Mouse (Mus musculus) lung, postnatal 0 days (tissue): Measurements from ENCODE around the gene Selenop. TPM values are rescaled to one million over a fixed set of nuclear protein-coding genes. Genes with fewer than 3 reads are reported as not detected.

ENCODE experiments used
- ATAC-seq: fragments of 200-750 bp; cut with Nextera tagmentation; 2 replicates; pipeline ENCODE4 v1.8.0; 2017; ENCODE audit warnings: moderate library complexity
- DNase-seq: peaks from one replicate; pipeline ENCODE4 v3.0.0-alpha.2; 2016; ENCODE audit warnings: low spot score
- H3K27ac ChIP-seq: fragments of 300-500 bp; sonication (generic); 2 replicates; pipeline ENCODE4 v1.5.1; 2014; ENCODE audit warnings: antibody characterized with exemption, mild to moderate bottlenecking, low read length, mixed read lengths
- H3K27me3 ChIP-seq: fragments of 300-500 bp; sonication (generic); replicated peaks from 2 replicates; pipeline ENCODE4 v1.6.1; 2014; ENCODE audit warnings: low read length, mixed read lengths; ENCODE audit not compliant: insufficient read depth
- H3K36me3 ChIP-seq: fragments of 300-500 bp; sonication (generic); 2 replicates; pipeline ENCODE4 v1.6.1; 2014; ENCODE audit warnings: low read length, mixed read lengths; ENCODE audit not compliant: insufficient read depth
- H3K4me1 ChIP-seq: fragments of 300-500 bp; sonication (generic); 2 replicates; pipeline ENCODE4 v1.6.1; 2014; ENCODE audit warnings: antibody characterized with exemption, low read depth, low read length, mixed read lengths; ENCODE audit not compliant: insufficient read depth
- H3K4me2 ChIP-seq: fragments of 300-500 bp; sonication (generic); replicated peaks from 2 replicates; pipeline ENCODE4 v1.6.1; 2014; ENCODE audit warnings: low read depth, mild to moderate bottlenecking, low read length, moderate library complexity, mixed read lengths
- H3K4me3 ChIP-seq: fragments of 300-500 bp; sonication (generic); 2 replicates; pipeline ENCODE4 v1.5.1; 2014; ENCODE audit warnings: low read depth, low read length
- H3K9ac ChIP-seq: fragments of 300-500 bp; sonication (generic); replicated peaks from 2 replicates; pipeline ENCODE4 v1.6.1; 2014; ENCODE audit warnings: low read depth, mild to moderate bottlenecking
- H3K9me3 ChIP-seq: fragments of 300-500 bp; sonication (generic); 2 replicates; pipeline ENCODE4 v1.6.1; 2016; ENCODE audit warnings: low read length, mixed read lengths
- CTCF ChIP-seq: IDR thresholded peaks from 2 replicates; pipeline ENCODE4 v1.5.1; 2016; ENCODE audit warnings: antibody characterized with exemption, mild to moderate bottlenecking
- EP300 ChIP-seq: IDR thresholded peaks from 2 replicates; pipeline ENCODE4 v1.6.1; 2016; ENCODE audit warnings: antibody characterized with exemption, mild to moderate bottlenecking, control low read depth
- WGBS: fragments of 180-500 bp; shearing (Covaris S2); extraction: QIAGEN DNeasy Blood & Tissue Kit; methylation state at CpG from one replicate; pipeline ENCODE4 v1.1.7; 2014; 5-methylcytosine and 5-hydroxymethylcytosine counted together
- polyA plus RNA-seq: library from polyadenylated mRNA; unstranded; fragments of >200 nt; fragmentation: Nextera tagmentation; extraction: Ambion mirVana; gene quantifications from 2 replicates; pipeline ENCODE4 v1.2.1, GENCODE M21; 2015

Gene Selenop
- polyA plus RNA-seq, 1 experiment from 2014 or later: 404 TPM

- Histone ChIP-seq H3K4me2 (no peak overlapping the region), H3K9ac (no peak overlapping the region), H3K4me1 (peaks cover 5% of the 10 kb centered on the region; the same call in 1 of the 2 replicates), H3K4me3 (no peak overlapping the region), H3K9me3 (no peaks in the 10 kb centered on the region), H3K36me3 (peaks cover 20% of the 10 kb centered on the region; the same call in 1 of the 2 replicates), H3K27me3 (no peaks in the 10 kb centered on the region), H3K27ac (no peak overlapping the region)
- DNase-seq (no peak), ATAC-seq (no peak)
- 88% methylated on average over 2 of the region's 2 CpGs for WGBS
- TF ChIP-seq CTCF: peak; percentile 51
- no peak for TF ChIP-seq EP300
These were observed 9.0 kb downstream of the Selenop start for GRCm38 (mm10) chr15:3277391-3277790.

GRCm38 (mm10) chr15:3279242-3279641, 10.9 kb downstream of the Selenop start:
- 75% methylated on average over 7 of the region's 7 CpGs for WGBS

GRCm38 (mm10) chr15:3281216-3281615, 12.9 kb downstream of the Selenop start:
- Histone ChIP-seq H3K4me2 (no peak overlapping the region), H3K9me3 (no peaks in the 10 kb centered on the region), H3K27ac (no peak overlapping the region), H3K4me3 (no peak overlapping the region), H3K36me3 (peaks cover 12% of the 10 kb centered on the region; the same call in 1 of the 2 replicates), H3K27me3 (no peaks in the 10 kb centered on the region), H3K9ac (no peak overlapping the region), H3K4me1 (no peaks in the 10 kb centered on the region; the same call in 1 of the 2 replicates)
- DNase-seq (peak; percentile 35), ATAC-seq (no peak)
- TF ChIP-seq CTCF (no peak), EP300 (no peak)

More at GRCm38 (mm10) chr15:3279242-3279641, 10.9 kb downstream of the Selenop start:
- ATAC-seq (no peak), DNase-seq (no peak)
- Histone ChIP-seq H3K36me3 (peaks cover 20% of the 10 kb centered on the region; the same call in 1 of the 2 replicates), H3K4me3 (no peak overlapping the region), H3K9me3 (no peaks in the 10 kb centered on the region), H3K9ac (no peak overlapping the region), H3K27ac (no peak overlapping the region), H3K27me3 (no peaks in the 10 kb centered on the region), H3K4me1 (no peaks in the 10 kb centered on the region), H3K4me2 (no peak overlapping the region)
- TF ChIP-seq CTCF: no peak
- TF ChIP-seq EP300: no peak

GRCm38 (mm10) chr15:3281737-3282136, 13.4 kb downstream of the Selenop start:
- DNase-seq: no peak
- 88% methylated on average over 1 of the region's 1 CpGs for WGBS
- Histone ChIP-seq H3K4me2 (no peak overlapping the region), H3K9me3 (no peaks in the 10 kb centered on the region), H3K4me3 (no peak overlapping the region), H3K27me3 (no peaks in the 10 kb centered on the region), H3K4me1 (no peaks in the 10 kb centered on the region; the same call in 1 of the 2 replicates), H3K9ac (no peak overlapping the region), H3K27ac (no peak overlapping the region), H3K36me3 (peaks cover 8% of the 10 kb centered on the region; the same call in 1 of the 2 replicates)
- no peak for ATAC-seq
- TF ChIP-seq EP300: no peak
- no peak for TF ChIP-seq CTCF

- Histone ChIP-seq H3K4me1 (no peaks in the 10 kb centered on the region; the same call in 1 of the 2 replicates), H3K4me2 (no peak overlapping the region), H3K27ac (no peak overlapping the region), H3K27me3 (no peaks in the 10 kb centered on the region), H3K9ac (no peak overlapping the region), H3K9me3 (no peaks in the 10 kb centered on the region), H3K36me3 (peaks cover 3% of the 10 kb centered on the region; the same call in 1 of the 2 replicates), H3K4me3 (no peak overlapping the region)
- ATAC-seq: peak; percentile 62
- TF ChIP-seq CTCF: no peak
- peak; percentile 23; the same call in 1 of the 2 replicates for TF ChIP-seq EP300
- peak; percentile 40 for DNase-seq
These were observed 17.7 kb downstream of the Selenop start for GRCm38 (mm10) chr15:3286032-3286431.

GRCm38 (mm10) chr15:3290435-3290834, 22.1 kb downstream of the Selenop start:
- Histone ChIP-seq H3K4me1 (no peaks in the 10 kb centered on the region; the same call in 1 of the 2 replicates), H3K9ac (no peak overlapping the region), H3K4me3 (no peak overlapping the region), H3K27me3 (no peaks in the 10 kb centered on the region), H3K27ac (no peak overlapping the region), H3K36me3 (no peaks in the 10 kb centered on the region), H3K4me2 (no peak overlapping the region), H3K9me3 (no peaks in the 10 kb centered on the region)
- ATAC-seq (no peak), DNase-seq (no peak)
- 86% methylated on average over 3 of the region's 3 CpGs for WGBS
- no peak for TF ChIP-seq CTCF
- no peak for TF ChIP-seq EP300

- no peaks in the 10 kb centered on the region for H3K27me3 ChIP-seq
- DNase-seq: no peak
- no peak overlapping the region for H3K4me2 ChIP-seq
- no peaks in the 10 kb centered on the region for H3K4me1 ChIP-seq
- no peaks in the 10 kb centered on the region for H3K9me3 ChIP-seq
- no peak overlapping the region for H3K4me3 ChIP-seq
- no peak for TF ChIP-seq CTCF
- no peak for TF ChIP-seq EP300
- no peak for ATAC-seq
- no peak overlapping the region for H3K9ac ChIP-seq
- no peak overlapping the region for H3K27ac ChIP-seq
- 38% methylated on average over 1 of the region's 1 CpGs for WGBS
- H3K36me3 ChIP-seq: no peaks in the 10 kb centered on the region
These were observed 25.1 kb downstream of the Selenop start for GRCm38 (mm10) chr15:3293477-3293876.
